Mouse (Mus musculus): ENCODE results near the gene Nosip. TPM values are rescaled to one million over a fixed set of nuclear protein-coding genes. Genes with fewer than 3 reads are reported as not detected.
A peak's percentile ranks its signal among the peaks of the same experiment; 100 is the strongest.
"Not testable (repeated sequence)": the region's sequence is repeated elsewhere in the genome, so short reads cannot be mapped to it uniquely, and the experiment has no call there.

The Nosip gene
- polyA plus RNA-seq, 1 experiment: 60.4 TPM

GRCm38 (mm10) chr7:45103652-45104180 lies 41.5 kb downstream of the Nosip start, which contains the start of gene Fcgrt:
Gene Fcgrt (minus strand): TSS chr7:45103851.
- H3K4me1 ChIP-seq (ENCODE audit: control insufficient read depth, insufficient read depth, low read length): peaks cover 20% of the 10 kb centered on the region
- H3K27ac ChIP-seq (ENCODE audit: insufficient read depth, low read depth, low read length): peak within 1 kb of the TSS; percentile 96
- 2% methylated on average over 7 of the region's 7 CpGs for whole genome bisulfite sequencing
- no peaks in the 10 kb centered on the region for H3K27me3 ChIP-seq (replicated peaks; ENCODE audit: control insufficient read depth, insufficient read depth, low read length)
- peak within 1 kb of the TSS; percentile 73 for H3K4me3 ChIP-seq (ENCODE audit: insufficient read depth, low read depth, low read length)
- DNase-seq: peak; percentile 99
- TF ChIP-seq POLR2A (IDR thresholded peaks at IDR 0.05; ENCODE audit: low read depth, low read length) (peak; percentile 55), CTCF (conservative IDR thresholded peaks at IDR 0.05; ENCODE audit: insufficient read depth, insufficient read length, low read depth, low read length) (no peak)
- H3K36me3 ChIP-seq (ENCODE audit: control insufficient read depth, insufficient read depth, low read length): no peaks in the 10 kb centered on the region

DNA sequence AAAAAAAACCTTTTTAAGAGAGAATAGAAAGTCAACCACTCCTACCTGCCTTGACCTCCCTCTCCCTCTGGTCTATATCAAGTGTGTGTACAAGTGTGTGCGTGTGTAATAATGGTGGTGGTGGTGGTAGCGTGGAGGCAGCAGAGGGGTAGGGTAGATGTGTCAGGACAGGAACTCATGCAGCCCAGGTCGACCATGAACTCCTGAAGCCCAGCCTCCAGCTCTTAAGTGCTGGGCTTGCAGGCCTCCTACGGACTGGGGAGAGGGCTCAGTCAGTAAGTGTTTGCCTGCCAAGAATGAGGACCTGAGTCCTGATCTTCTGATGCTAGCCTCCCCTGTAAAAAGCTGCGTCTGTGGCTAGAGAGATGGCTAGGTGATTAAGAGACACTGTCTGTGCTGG lies 42.7 kb downstream of the Nosip start:
- Histone ChIP-seq H3K27me3 (replicated peaks; ENCODE audit: control insufficient read depth, insufficient read depth, low read length) (no peaks in the 10 kb centered on the region), H3K27ac (ENCODE audit: insufficient read depth, low read depth, low read length) (no peak overlapping the region), H3K4me1 (ENCODE audit: control insufficient read depth, insufficient read depth, low read length) (peaks cover 20% of the 10 kb centered on the region), H3K4me3 (ENCODE audit: insufficient read depth, low read depth, low read length) (no peak overlapping the region), H3K36me3 (ENCODE audit: control insufficient read depth, insufficient read depth, low read length) (no peaks in the 10 kb centered on the region)
- 86% methylated on average over 5 of the region's 5 CpGs for WGBS
- no peak for TF ChIP-seq CTCF (conservative IDR thresholded peaks at IDR 0.05; ENCODE audit: insufficient read depth, insufficient read length, low read depth, low read length)
- no peak for TF ChIP-seq POLR2A (IDR thresholded peaks at IDR 0.05; ENCODE audit: low read depth, low read length)
- no peak for DNase-seq

GRCm38 (mm10) chr7:45105491-45105890 lies 43.3 kb downstream of the Nosip start:
- 63% methylated on average over 8 of the region's 8 CpGs for whole genome bisulfite sequencing
- TF ChIP-seq CTCF (conservative IDR thresholded peaks at IDR 0.05; ENCODE audit: insufficient read depth, insufficient read length, low read depth, low read length) (no peak), POLR2A (IDR thresholded peaks at IDR 0.05; ENCODE audit: low read depth, low read length) (no peak)
- no peak overlapping the region for H3K27ac ChIP-seq (ENCODE audit: insufficient read depth, low read depth, low read length)

GRCm38 (mm10) chr7:45106441-45106840 lies 44.2 kb downstream of the Nosip start:
- H3K27me3 ChIP-seq (replicated peaks; ENCODE audit: control insufficient read depth, insufficient read depth, low read length): no peaks in the 10 kb centered on the region
- H3K27ac ChIP-seq (ENCODE audit: insufficient read depth, low read depth, low read length): no peak overlapping the region
- WGBS: 89% methylated on average over 6 of the region's 6 CpGs
- H3K36me3 ChIP-seq (ENCODE audit: control insufficient read depth, insufficient read depth, low read length): no peaks in the 10 kb centered on the region
- no peak for DNase-seq
- TF ChIP-seq POLR2A (IDR thresholded peaks at IDR 0.05; ENCODE audit: low read depth, low read length): no peak
- H3K4me3 ChIP-seq (ENCODE audit: insufficient read depth, low read depth, low read length): no peak overlapping the region
- peaks cover 20% of the 10 kb centered on the region for H3K4me1 ChIP-seq (ENCODE audit: control insufficient read depth, insufficient read depth, low read length)

More at GRCm38 (mm10) chr7:45105491-45105890, 43.3 kb downstream of the Nosip start:
- H3K27me3 ChIP-seq (replicated peaks; ENCODE audit: control insufficient read depth, insufficient read depth, low read length): no peaks in the 10 kb centered on the region
- H3K4me3 ChIP-seq (ENCODE audit: insufficient read depth, low read depth, low read length): no peak overlapping the region
- H3K36me3 ChIP-seq (ENCODE audit: control insufficient read depth, insufficient read depth, low read length): no peaks in the 10 kb centered on the region
- H3K4me1 ChIP-seq (ENCODE audit: control insufficient read depth, insufficient read depth, low read length): peaks cover 20% of the 10 kb centered on the region
- DNase-seq: no peak

GRCm38 (mm10) chr7:45107052-45107645 lies 44.9 kb downstream of the Nosip start:
- H3K27me3 ChIP-seq (replicated peaks; ENCODE audit: control insufficient read depth, insufficient read depth, low read length): no peaks in the 10 kb centered on the region
- DNase-seq: no peak
- H3K4me3 ChIP-seq (ENCODE audit: insufficient read depth, low read depth, low read length): no peak overlapping the region
- H3K4me1 ChIP-seq (ENCODE audit: control insufficient read depth, insufficient read depth, low read length): peaks cover 15% of the 10 kb centered on the region; the same call in 1 of the 2 replicates
- H3K27ac ChIP-seq (ENCODE audit: insufficient read depth, low read depth, low read length): no peak overlapping the region
- no peak for TF ChIP-seq POLR2A (IDR thresholded peaks at IDR 0.05; ENCODE audit: low read depth, low read length)
- TF ChIP-seq CTCF (conservative IDR thresholded peaks at IDR 0.05; ENCODE audit: insufficient read depth, insufficient read length, low read depth, low read length): no peak
- 67% methylated on average over 5 of the region's 5 CpGs for WGBS
- H3K36me3 ChIP-seq (ENCODE audit: control insufficient read depth, insufficient read depth, low read length): no peaks in the 10 kb centered on the region

- H3K27me3 ChIP-seq (replicated peaks; ENCODE audit: control insufficient read depth, insufficient read depth, low read length); H3K4me1 ChIP-seq (ENCODE audit: control insufficient read depth, insufficient read depth, low read length); DNase-seq; H3K4me3 ChIP-seq (ENCODE audit: insufficient read depth, low read depth, low read length); H3K27ac ChIP-seq (ENCODE audit: insufficient read depth, low read depth, low read length); H3K36me3 ChIP-seq (ENCODE audit: control insufficient read depth, insufficient read depth, low read length): not testable (repeated sequence)
- 90% methylated on average over 4 of the region's 4 CpGs for WGBS
Measured at GRCm38 (mm10) chr7:45110089-45110488, 47.9 kb downstream of the Nosip start.

- WGBS: 72% methylated on average over 2 of the region's 2 CpGs
- Histone ChIP-seq H3K4me3 (ENCODE audit: insufficient read depth, low read depth, low read length) (no peak overlapping the region), H3K27me3 (replicated peaks; ENCODE audit: control insufficient read depth, insufficient read depth, low read length) (no peaks in the 10 kb centered on the region), H3K36me3 (ENCODE audit: control insufficient read depth, insufficient read depth, low read length) (no peaks in the 10 kb centered on the region), H3K27ac (ENCODE audit: insufficient read depth, low read depth, low read length) (no peak overlapping the region), H3K4me1 (ENCODE audit: control insufficient read depth, insufficient read depth, low read length) (no peaks in the 10 kb centered on the region)
- TF ChIP-seq CTCF (conservative IDR thresholded peaks at IDR 0.05; ENCODE audit: insufficient read depth, insufficient read length, low read depth, low read length) (no peak), POLR2A (IDR thresholded peaks at IDR 0.05; ENCODE audit: low read depth, low read length) (no peak)
- no peak for DNase-seq
Measured at GRCm38 (mm10) chr7:45111940-45112339, 49.7 kb downstream of the Nosip start.
